Mouse (Mus musculus) intestine, embryonic 16.5 days (tissue): Measurements from ENCODE around the gene Ryr1. TPM values are rescaled to one million over a fixed set of nuclear protein-coding genes. Genes with fewer than 3 reads are reported as not detected.

ENCODE experiments used
- ATAC-seq: fragments of 200-750 bp; cut with Nextera tagmentation; 2 replicates; pipeline ENCODE4 v1.8.0; 2017; ENCODE audit warnings: moderate TSS enrichment, moderate library complexity
- H3K27ac ChIP-seq: fragments of 300-500 bp; sonication (generic); 2 replicates; pipeline ENCODE4 v1.5.1; 2014; ENCODE audit warnings: mild to moderate bottlenecking, low read length
- H3K27me3 ChIP-seq: fragments of 300-500 bp; sonication (generic); replicated peaks from 2 replicates; pipeline ENCODE4 v1.6.1; 2014; ENCODE audit warnings: low read length, control low read depth, mixed read lengths; ENCODE audit not compliant: control insufficient read depth, insufficient read depth
- H3K36me3 ChIP-seq: fragments of 300-500 bp; sonication (generic); 2 replicates; pipeline ENCODE4 v1.6.1; 2014; ENCODE audit warnings: low read length, control low read depth; ENCODE audit not compliant: control insufficient read depth, insufficient read depth
- H3K4me1 ChIP-seq: fragments of 300-500 bp; sonication (generic); 2 replicates; pipeline ENCODE4 v1.6.1; 2014; ENCODE audit warnings: low read length, control low read depth, mixed read lengths; ENCODE audit not compliant: control insufficient read depth, insufficient read depth
- H3K4me2 ChIP-seq: fragments of 300-500 bp; sonication (generic); 2 replicates; pipeline ENCODE4 v1.6.1; 2014; ENCODE audit warnings: low read depth, low read length, control low read depth
- H3K4me3 ChIP-seq: fragments of 300-500 bp; sonication (generic); 2 replicates; pipeline ENCODE4 v1.5.1; 2014; ENCODE audit warnings: mild to moderate bottlenecking, low read length
- H3K9ac ChIP-seq: fragments of 300-500 bp; sonication (generic); 2 replicates; pipeline ENCODE4 v1.6.1; 2014; ENCODE audit warnings: low read depth, low read length
- H3K9me3 ChIP-seq: fragments of 300-500 bp; sonication (generic); 2 replicates; pipeline ENCODE4 v1.6.1; 2016; ENCODE audit warnings: low read length, control low read depth; ENCODE audit not compliant: control insufficient read depth
- WGBS: fragments of 180-500 bp; shearing (Covaris S2); extraction: QIAGEN DNeasy Blood & Tissue Kit; methylation state at CpG from one replicate; pipeline ENCODE4 v1.1.7; 2014; 5-methylcytosine and 5-hydroxymethylcytosine counted together
- polyA plus RNA-seq: library from polyadenylated mRNA; unstranded; fragments of >200 nt; fragmentation: Nextera tagmentation; extraction: Ambion mirVana; gene quantifications from 2 replicates; pipeline ENCODE4 v1.2.1, GENCODE M21; 2015

Ryr1 gene
- polyA plus RNA-seq, 1 experiment from 2014 or later, result 0.66 TPM

DNA sequence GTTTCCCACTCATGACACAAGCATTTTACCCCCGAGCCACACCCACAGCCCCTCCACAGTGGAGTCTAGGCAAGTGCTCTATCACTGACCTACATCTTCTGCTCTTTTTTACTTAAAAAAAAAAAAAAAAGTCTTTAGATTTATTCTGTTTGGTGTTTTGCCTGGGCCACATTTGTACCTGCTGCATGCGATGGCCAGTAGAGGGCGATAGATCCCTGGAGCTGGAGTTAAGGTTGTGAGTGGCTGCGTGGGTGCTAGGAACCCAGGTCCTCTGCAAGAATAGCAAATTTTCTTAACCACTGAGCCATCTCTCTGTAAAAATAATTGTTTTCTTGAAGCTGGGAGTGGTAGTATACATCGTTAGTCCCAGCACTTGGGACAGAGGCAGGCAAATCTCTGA lies 133.4 kb downstream of the Ryr1 start:
- 70% methylated on average over 5 of the region's 5 CpGs for WGBS
- Histone ChIP-seq H3K4me1 (no peaks in the 10 kb centered on the region), H3K4me2 (no peak overlapping the region), H3K4me3 (no peak overlapping the region), H3K9me3 (no peaks in the 10 kb centered on the region), H3K27me3 (no peaks in the 10 kb centered on the region), H3K27ac (no peak overlapping the region), H3K36me3 (no peaks in the 10 kb centered on the region), H3K9ac (no peak overlapping the region)
- no peak for ATAC-seq

DNA sequence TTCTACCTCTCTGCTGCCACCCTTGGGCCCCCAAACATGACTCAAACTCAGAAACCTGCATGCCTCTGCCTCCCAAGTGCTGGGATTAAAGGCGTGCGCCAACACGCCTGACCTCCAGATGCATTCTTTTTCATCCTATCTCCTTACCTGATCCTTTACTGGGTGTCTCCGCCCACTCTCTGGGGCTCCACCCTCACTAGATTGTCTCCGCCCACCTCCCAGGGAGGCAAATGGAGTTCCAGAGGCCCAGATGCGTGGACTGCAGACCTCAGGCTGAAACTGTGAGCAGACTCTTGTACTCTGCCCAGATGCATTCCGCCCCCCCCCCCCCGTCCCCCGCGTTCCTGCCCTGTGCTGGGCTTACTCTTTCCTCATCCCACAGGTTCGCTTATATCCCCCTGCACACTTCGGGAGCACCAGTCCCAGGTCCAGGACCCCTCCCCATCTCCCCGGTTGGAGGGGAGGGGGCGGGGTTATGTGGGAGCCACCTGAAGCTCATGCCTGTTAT lies 134.2 kb downstream of the Ryr1 start:
- no peak overlapping the region for H3K27ac ChIP-seq
- no peaks in the 10 kb centered on the region for H3K27me3 ChIP-seq
- no peaks in the 10 kb centered on the region for H3K9me3 ChIP-seq
- no peak for ATAC-seq
- no peak overlapping the region for H3K4me2 ChIP-seq
- no peaks in the 10 kb centered on the region for H3K36me3 ChIP-seq
- H3K4me1 ChIP-seq, result no peaks in the 10 kb centered on the region
- 59% methylated on average over 14 of the region's 14 CpGs for WGBS
- H3K9ac ChIP-seq, result no peak overlapping the region
- no peak overlapping the region for H3K4me3 ChIP-seq

DNA sequence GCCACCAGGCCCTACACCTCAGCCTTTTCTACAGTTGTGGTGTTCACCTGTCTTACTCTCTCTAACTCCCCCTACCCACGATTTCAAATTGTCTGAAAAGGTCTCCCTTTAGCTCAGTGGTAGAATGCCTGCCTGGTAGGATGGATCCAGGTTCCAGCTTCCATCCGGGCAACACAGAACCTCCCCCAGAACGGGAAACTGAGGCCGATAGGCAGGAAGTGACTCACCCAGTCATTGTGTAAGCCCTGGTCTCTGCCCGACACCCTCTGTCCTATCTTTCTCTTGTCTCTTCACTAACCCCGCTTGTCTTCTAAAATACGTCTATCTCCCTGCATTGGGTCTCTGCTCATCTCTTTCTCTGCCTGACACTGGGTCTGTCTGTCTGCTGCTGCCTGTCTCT lies 139.8 kb downstream of the Ryr1 start:
- H3K27ac ChIP-seq, result no peak overlapping the region
- no peaks in the 10 kb centered on the region for H3K9me3 ChIP-seq
- H3K4me2 ChIP-seq, result no peak overlapping the region
- no peak overlapping the region for H3K9ac ChIP-seq
- no peak for ATAC-seq
- no peak overlapping the region for H3K4me3 ChIP-seq
- H3K4me1 ChIP-seq, result peaks cover 8% of the 10 kb centered on the region
- no peaks in the 10 kb centered on the region for H3K27me3 ChIP-seq
- WGBS, result 89% methylated on average over 7 of the region's 7 CpGs
- no peaks in the 10 kb centered on the region for H3K36me3 ChIP-seq

DNA sequence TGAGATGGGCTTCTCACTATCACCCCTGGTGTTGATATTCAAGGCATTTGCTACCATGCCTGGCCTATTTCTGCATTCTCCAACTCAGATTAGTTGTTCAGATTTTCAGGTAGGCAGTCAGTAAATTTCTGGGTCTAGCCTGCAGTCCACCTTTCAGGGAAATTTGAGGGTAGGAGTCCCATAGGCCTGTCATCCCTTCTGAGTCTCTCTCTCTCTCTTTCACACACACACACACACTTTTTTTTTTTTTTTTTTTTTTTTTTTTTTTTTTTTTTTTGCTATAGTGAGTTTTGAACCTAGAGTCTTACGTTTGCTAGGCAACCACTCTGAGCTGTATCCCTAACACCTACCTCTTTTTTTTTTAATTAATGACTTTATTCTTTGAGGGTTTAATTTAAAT lies 140.5 kb downstream of the Ryr1 start:
- no peak for ATAC-seq
- 92% methylated on average over 1 of the region's 1 CpGs for WGBS

DNA sequence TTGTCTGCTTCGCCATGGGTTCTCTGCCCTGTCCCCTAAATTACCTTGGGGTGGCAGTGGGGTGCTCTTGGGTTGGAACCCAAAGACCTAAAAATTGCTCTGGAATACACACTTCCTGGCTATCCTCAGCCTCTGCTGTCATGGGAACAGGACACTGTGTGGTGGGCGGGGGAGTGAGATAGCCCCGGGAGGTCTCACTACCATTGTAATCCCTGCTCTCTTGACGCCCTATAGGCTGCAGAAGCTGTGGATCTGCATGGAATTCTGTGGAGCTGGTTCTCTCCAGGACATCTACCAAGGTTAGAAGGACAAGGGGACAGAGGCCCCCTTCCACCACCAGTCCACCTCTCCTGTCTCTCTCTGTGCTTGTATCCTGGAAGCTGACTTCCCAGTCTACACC lies 141.1 kb downstream of the Ryr1 start:
- 77% methylated on average over 4 of the region's 4 CpGs for WGBS
- Histone ChIP-seq H3K36me3 (no peaks in the 10 kb centered on the region; the same call in 1 of the 2 replicates), H3K4me3 (no peak overlapping the region), H3K9ac (no peak overlapping the region), H3K27me3 (no peaks in the 10 kb centered on the region), H3K27ac (no peak overlapping the region), H3K9me3 (no peaks in the 10 kb centered on the region), H3K4me1 (peaks cover 8% of the 10 kb centered on the region), H3K4me2 (no peak overlapping the region)
- ATAC-seq, result no peak

More for the DNA sequence above, 140.5 kb downstream of the Ryr1 start:
- Histone ChIP-seq H3K27me3 (no peaks in the 10 kb centered on the region), H3K4me1 (peaks cover 8% of the 10 kb centered on the region), H3K9ac (no peak overlapping the region), H3K9me3 (no peaks in the 10 kb centered on the region), H3K27ac (no peak overlapping the region), H3K36me3 (no peaks in the 10 kb centered on the region; the same call in 1 of the 2 replicates), H3K4me2 (no peak overlapping the region), H3K4me3 (no peak overlapping the region)

DNA sequence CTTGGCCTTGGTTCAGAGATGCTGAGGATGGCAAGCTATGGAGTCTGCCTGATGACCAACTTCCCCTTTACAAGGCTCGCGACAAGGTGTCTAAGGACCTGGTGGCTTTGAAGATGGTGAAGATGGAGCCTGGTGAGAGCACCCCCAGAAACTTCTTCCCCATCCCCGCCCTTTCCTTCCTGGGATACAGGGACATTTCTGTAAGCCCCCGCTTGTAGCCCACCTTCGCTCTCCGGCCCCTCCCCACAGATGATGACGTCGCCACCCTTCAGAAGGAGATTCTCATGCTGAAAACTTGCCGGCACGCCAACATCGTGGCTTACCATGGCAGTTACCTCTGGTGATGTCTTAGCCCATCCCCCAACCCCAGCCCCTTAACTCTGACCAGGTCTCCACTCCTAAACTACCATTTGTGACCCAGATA lies 141.8 kb downstream of the Ryr1 start:
- H3K36me3 ChIP-seq, result peaks cover 5% of the 10 kb centered on the region; the same call in 1 of the 2 replicates
- no peak overlapping the region for H3K27ac ChIP-seq
- no peaks in the 10 kb centered on the region for H3K9me3 ChIP-seq
- WGBS, result 61% methylated on average over 11 of the region's 11 CpGs
- peaks cover 8% of the 10 kb centered on the region for H3K4me1 ChIP-seq
- no peaks in the 10 kb centered on the region for H3K27me3 ChIP-seq
- peak overlapping the region; percentile 88; the same call in 1 of the 2 replicates for H3K4me2 ChIP-seq
- H3K4me3 ChIP-seq, result no peak overlapping the region
- H3K9ac ChIP-seq, result 0 out of 2 replicates have a peak overlapping the region, but pooled peaks have one; percentile 78
- ATAC-seq, result no peak

DNA sequence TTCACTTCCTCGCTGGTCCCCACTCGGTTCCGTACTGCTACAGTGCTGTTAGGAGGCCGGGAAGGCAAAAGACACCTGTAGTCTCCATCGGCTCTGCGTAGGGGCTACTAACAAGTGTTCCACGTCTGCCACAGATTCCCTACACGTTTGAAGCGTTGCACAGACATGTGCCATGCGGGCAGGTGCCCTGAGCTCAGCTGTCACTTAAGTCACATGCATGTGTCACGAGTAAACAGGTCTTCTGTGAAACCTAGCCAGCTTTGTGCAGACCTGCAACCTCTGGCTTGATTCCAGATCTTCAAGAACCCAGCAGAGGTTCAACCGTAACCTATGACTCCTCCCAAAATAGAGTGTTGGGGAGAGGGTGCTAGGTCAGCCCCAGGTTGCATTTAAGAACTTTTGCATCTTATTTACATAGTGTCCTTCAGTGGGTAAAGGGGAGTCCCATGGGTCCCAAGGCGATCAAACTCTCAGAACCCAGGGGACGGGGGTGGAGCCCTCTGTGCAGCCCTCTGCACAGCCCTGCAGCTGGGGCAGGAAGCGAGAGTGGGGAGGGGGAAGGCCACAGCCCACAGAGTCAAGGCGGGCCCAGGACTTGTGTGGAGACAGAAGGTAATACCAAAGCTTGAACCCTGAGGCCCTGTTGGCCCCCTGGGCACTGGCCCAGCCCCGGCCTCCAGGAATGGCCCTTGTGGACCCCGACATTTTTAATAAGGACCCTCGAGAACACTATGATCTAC lies 142.5 kb downstream of the Ryr1 start:
- 11% methylated on average over 19 of the region's 19 CpGs for WGBS
- H3K36me3 ChIP-seq, result peaks cover 10% of the 10 kb centered on the region
- peak overlapping the region; percentile 78 for H3K9ac ChIP-seq
- peak overlapping the region; percentile 90 for H3K27ac ChIP-seq
- peak overlapping the region; percentile 88 for H3K4me2 ChIP-seq
- H3K27me3 ChIP-seq, result no peaks in the 10 kb centered on the region
- ATAC-seq, result peak; percentile 60
- no peaks in the 10 kb centered on the region for H3K9me3 ChIP-seq
- H3K4me1 ChIP-seq, result peaks cover 8% of the 10 kb centered on the region
- peak overlapping the region; percentile 71 for H3K4me3 ChIP-seq

DNA sequence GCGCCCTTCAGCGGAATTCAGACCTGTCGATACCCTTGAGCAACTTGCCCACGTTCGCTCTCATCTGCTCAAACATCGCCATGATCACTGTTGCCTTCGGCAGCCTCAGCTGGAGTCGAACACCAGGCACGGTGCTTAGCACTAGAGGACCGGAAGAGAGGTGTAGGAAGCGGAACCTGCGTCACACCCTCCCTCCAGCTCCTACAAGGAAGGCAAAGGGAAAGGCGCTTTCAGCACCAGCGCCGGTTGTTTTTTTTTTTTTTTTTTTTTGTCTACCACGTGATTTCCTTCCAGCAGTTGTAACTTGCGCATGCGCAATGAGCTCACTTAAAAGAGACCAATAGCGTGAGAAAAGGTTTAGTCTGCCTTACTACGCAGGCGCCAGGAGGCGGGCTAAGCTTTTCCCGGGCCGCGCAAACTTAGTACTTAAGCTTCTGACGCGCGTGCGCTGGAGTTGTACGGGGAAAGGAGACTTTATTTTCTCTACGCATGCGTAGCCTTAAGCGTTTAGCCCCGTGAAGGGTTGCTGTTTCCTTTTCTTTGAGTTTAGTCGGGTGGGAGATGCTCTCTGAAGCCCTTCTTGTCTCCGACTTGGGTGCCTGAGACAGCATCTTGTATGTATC lies 143.2 kb downstream of the Ryr1 start, which contains the start of the genes Eif3k and Map4k1:
Gene Eif3k (minus strand): TSS at position 214 of the 623 bp plus-strand sequence.
Gene Map4k1 (plus strand): TSS at position 400 of the 623 bp plus-strand sequence.
- H3K36me3 ChIP-seq, result peaks cover 17% of the 10 kb centered on the region
- H3K4me2 ChIP-seq, result peak within 1 kb of the TSS; percentile 91
- no peaks in the 10 kb centered on the region for H3K27me3 ChIP-seq
- peak within 1 kb of the TSS; percentile 82 for H3K9ac ChIP-seq
- ATAC-seq, result peak; percentile 97
- H3K27ac ChIP-seq, result peak within 1 kb of the TSS; percentile 90
- under 1% methylated on average over 36 of the region's 36 CpGs for WGBS
- H3K9me3 ChIP-seq, result no peaks in the 10 kb centered on the region
- H3K4me1 ChIP-seq, result peaks cover 8% of the 10 kb centered on the region
- peak within 1 kb of the TSS; percentile 71 for H3K4me3 ChIP-seq

DNA sequence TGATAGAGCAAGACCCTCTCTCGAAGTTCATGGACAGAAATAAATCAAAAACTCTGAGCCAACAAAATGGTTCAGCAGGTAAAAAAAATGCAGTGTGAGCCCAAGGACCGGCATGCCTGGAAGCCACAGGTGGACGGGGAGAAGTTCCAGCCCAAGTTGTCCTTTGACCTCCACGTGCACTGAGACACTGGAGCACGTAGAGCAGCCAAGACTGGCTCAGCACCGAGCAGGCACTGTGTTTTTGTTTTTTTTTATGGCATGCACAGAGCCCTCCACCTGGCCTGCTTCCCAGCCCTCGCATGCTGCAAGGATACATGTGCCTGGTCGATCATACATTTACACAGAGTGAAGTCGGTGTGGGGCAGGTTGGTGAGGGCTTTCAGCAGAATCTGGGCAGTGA lies 147.4 kb downstream of the Ryr1 start:
- Histone ChIP-seq H3K27me3 (no peaks in the 10 kb centered on the region), H3K4me3 (no peak overlapping the region), H3K9ac (no peak overlapping the region), H3K27ac (no peak overlapping the region), H3K36me3 (peaks cover 32% of the 10 kb centered on the region), H3K9me3 (no peaks in the 10 kb centered on the region), H3K4me1 (peaks cover 5% of the 10 kb centered on the region), H3K4me2 (no peak overlapping the region)
- no peak for ATAC-seq
- 82% methylated on average over 9 of the region's 9 CpGs for WGBS
